Mouse (Mus musculus) liver, embryonic 11.5 days (tissue): Measurements from ENCODE around the gene Vps37c. TPM values are rescaled to one million over a fixed set of nuclear protein-coding genes. Genes with fewer than 3 reads are reported as not detected.

Experiments
- ATAC-seq: fragments of 200-750 bp; cut with Nextera tagmentation; replicated peaks from 2 replicates; pipeline ENCODE4 v1.8.0; 2017; ENCODE audit warnings: moderate number of reproducible peaks, mild to moderate bottlenecking, moderate TSS enrichment, moderate library complexity; ENCODE audit not compliant: low FRiP score
- DNase-seq: peaks from one replicate; pipeline ENCODE4 v3.0.0-alpha.2; 2017; ENCODE audit warnings: low spot score
- H3K27ac ChIP-seq: fragments of 300-500 bp; sonication (generic); 2 replicates; pipeline ENCODE4 v1.5.1; 2014; ENCODE audit warnings: mild to moderate bottlenecking, low read depth, low read length, control low read depth
- H3K27me3 ChIP-seq: fragments of 300-500 bp; sonication (generic); replicated peaks from 2 replicates; pipeline ENCODE4 v1.6.1; 2014; ENCODE audit warnings: low read length, mixed read lengths; ENCODE audit not compliant: control insufficient read depth, insufficient read depth
- H3K36me3 ChIP-seq: fragments of 300-500 bp; sonication (generic); 2 replicates; pipeline ENCODE4 v1.6.1; 2014; ENCODE audit warnings: mild to moderate bottlenecking, low read length, moderate library complexity, mixed read lengths; ENCODE audit not compliant: control insufficient read depth, insufficient read depth
- H3K4me1 ChIP-seq: fragments of 300-500 bp; sonication (generic); replicated peaks from 2 replicates; pipeline ENCODE4 v1.6.1; 2014; ENCODE audit warnings: low read length, mixed read lengths; ENCODE audit not compliant: control insufficient read depth, insufficient read depth
- H3K4me2 ChIP-seq: fragments of 300-500 bp; sonication (generic); 2 replicates; pipeline ENCODE4 v1.6.1; 2014; ENCODE audit warnings: mild to moderate bottlenecking, control low read depth, moderate library complexity
- H3K4me3 ChIP-seq: fragments of 300-500 bp; sonication (generic); 2 replicates; pipeline ENCODE4 v1.5.1; 2014; ENCODE audit warnings: low read depth, low read length, control low read depth
- H3K9ac ChIP-seq: fragments of 300-500 bp; sonication (generic); 2 replicates; pipeline ENCODE4 v1.6.1; 2014; ENCODE audit warnings: low read depth, low read length, control low read depth
- H3K9me3 ChIP-seq: fragments of 300-500 bp; sonication (generic); 2 replicates; pipeline ENCODE4 v1.6.1; 2016; ENCODE audit warnings: low read length, inconsistent platforms, mixed read lengths; ENCODE audit not compliant: control insufficient read depth
- WGBS: fragments of 180-500 bp; shearing (Covaris S2); extraction: QIAGEN DNeasy Blood & Tissue Kit; methylation state at CpG from one replicate; pipeline ENCODE4 v1.1.7; 2014; 5-methylcytosine and 5-hydroxymethylcytosine counted together
- polyA plus RNA-seq: library from polyadenylated mRNA; unstranded; fragments of >200 nt; fragmentation: Nextera tagmentation; extraction: Ambion mirVana; gene quantifications from 2 replicates; pipeline ENCODE4 v1.2.1, GENCODE M21; 2014

Gene Vps37c
- polyA plus RNA-seq, 1 experiment from 2014 or later = 23.2 TPM

GRCm38 (mm10) chr19:10691660-10692059 lies 3.1 kb downstream of the Vps37c start:
- WGBS = 56% methylated on average over 3 of the region's 3 CpGs
- H3K36me3 ChIP-seq = no peaks in the 10 kb centered on the region
- no peak for DNase-seq
- peaks cover 61% of the 10 kb centered on the region for H3K4me1 ChIP-seq
- peak; percentile 70 for ATAC-seq
- H3K27me3 ChIP-seq = no peaks in the 10 kb centered on the region
- H3K9me3 ChIP-seq = no peaks in the 10 kb centered on the region
- peak overlapping the region; percentile 56 for H3K9ac ChIP-seq
- peak overlapping the region; percentile 83 for H3K27ac ChIP-seq
- no peak overlapping the region for H3K4me3 ChIP-seq
- H3K4me2 ChIP-seq = peak overlapping the region; percentile 50

- H3K4me2 ChIP-seq = peak overlapping the region; percentile 50; the same call in 1 of the 2 replicates
- H3K4me3 ChIP-seq = no peak overlapping the region
- no peaks in the 10 kb centered on the region for H3K9me3 ChIP-seq
- peaks cover 67% of the 10 kb centered on the region for H3K4me1 ChIP-seq
- no peaks in the 10 kb centered on the region for H3K36me3 ChIP-seq
- peak overlapping the region; percentile 56 for H3K9ac ChIP-seq
- no peaks in the 10 kb centered on the region for H3K27me3 ChIP-seq
- peak overlapping the region; percentile 83 for H3K27ac ChIP-seq
- no peak for DNase-seq
- ATAC-seq = no peak
- 81% methylated on average over 4 of the region's 4 CpGs for WGBS
Observed at GRCm38 (mm10) chr19:10692361-10692760, 3.8 kb downstream of the Vps37c start.

GRCm38 (mm10) chr19:10693926-10694682 lies 5.6 kb downstream of the Vps37c start:
- Histone ChIP-seq H3K27ac (peak overlapping the region; percentile 61), H3K9me3 (no peaks in the 10 kb centered on the region), H3K36me3 (no peaks in the 10 kb centered on the region), H3K27me3 (no peaks in the 10 kb centered on the region), H3K4me1 (peaks cover 78% of the 10 kb centered on the region), H3K4me2 (no peak overlapping the region), H3K4me3 (no peak overlapping the region), H3K9ac (no peak overlapping the region)
- ATAC-seq (no peak), DNase-seq (no peak)
- WGBS = 79% methylated on average over 10 of the region's 10 CpGs

- H3K9ac ChIP-seq = no peak overlapping the region
- H3K27ac ChIP-seq = 0 out of 2 replicates have a peak overlapping the region, but pooled peaks have one; percentile 4
- no peaks in the 10 kb centered on the region for H3K27me3 ChIP-seq
- ATAC-seq (no peak), DNase-seq (no peak)
- H3K36me3 ChIP-seq = no peaks in the 10 kb centered on the region
- WGBS = 77% methylated on average over 7 of the region's 7 CpGs
- H3K4me1 ChIP-seq = peaks cover 79% of the 10 kb centered on the region
- peak overlapping the region; percentile 15; the same call in 1 of the 2 replicates for H3K4me2 ChIP-seq
- H3K4me3 ChIP-seq = no peak overlapping the region
- no peaks in the 10 kb centered on the region for H3K9me3 ChIP-seq
Observed at GRCm38 (mm10) chr19:10695801-10696200, 7.3 kb downstream of the Vps37c start.

- Histone ChIP-seq H3K9ac (0 out of 2 replicates have a peak overlapping the region, but pooled peaks have one; percentile 9), H3K36me3 (no peaks in the 10 kb centered on the region), H3K4me2 (peak overlapping the region; percentile 41), H3K4me3 (no peak overlapping the region), H3K27ac (peak overlapping the region; percentile 69), H3K27me3 (no peaks in the 10 kb centered on the region), H3K9me3 (no peaks in the 10 kb centered on the region), H3K4me1 (peaks cover 70% of the 10 kb centered on the region)
- no peak for ATAC-seq
- DNase-seq = no peak
- WGBS = 47% methylated on average over 9 of the region's 9 CpGs
Observed at GRCm38 (mm10) chr19:10698131-10698991, 9.8 kb downstream of the Vps37c start.

- ATAC-seq = peak; percentile 65
- Histone ChIP-seq H3K4me1 (peaks cover 64% of the 10 kb centered on the region), H3K4me2 (peak overlapping the region; percentile 45), H3K27me3 (no peaks in the 10 kb centered on the region), H3K9ac (no peak overlapping the region; the same call in 1 of the 2 replicates), H3K36me3 (no peaks in the 10 kb centered on the region), H3K9me3 (no peaks in the 10 kb centered on the region), H3K4me3 (no peak overlapping the region), H3K27ac (peak overlapping the region; percentile 64)
- WGBS = 36% methylated on average over 9 of the region's 9 CpGs
- no peak for DNase-seq
Observed at GRCm38 (mm10) chr19:10699851-10700250, 11.3 kb downstream of the Vps37c start.

- WGBS = 68% methylated on average over 6 of the region's 6 CpGs
- H3K4me1 ChIP-seq = peaks cover 53% of the 10 kb centered on the region
Observed at GRCm38 (mm10) chr19:10701013-10701726, 12.6 kb downstream of the Vps37c start.

GRCm38 (mm10) chr19:10702125-10702524 lies 13.6 kb downstream of the Vps37c start:
- Histone ChIP-seq H3K4me3 (no peak overlapping the region), H3K27me3 (no peaks in the 10 kb centered on the region), H3K4me2 (no peak overlapping the region), H3K9me3 (no peaks in the 10 kb centered on the region), H3K4me1 (peaks cover 49% of the 10 kb centered on the region), H3K9ac (no peak overlapping the region), H3K36me3 (no peaks in the 10 kb centered on the region; the same call in 1 of the 2 replicates), H3K27ac (no peak overlapping the region)
- DNase-seq (no peak), ATAC-seq (no peak)
- WGBS = 69% methylated on average over 8 of the region's 8 CpGs

More at GRCm38 (mm10) chr19:10701013-10701726, 12.6 kb downstream of the Vps37c start:
- no peaks in the 10 kb centered on the region; the same call in 1 of the 2 replicates for H3K36me3 ChIP-seq
- no peak overlapping the region for H3K4me3 ChIP-seq
- no peaks in the 10 kb centered on the region for H3K27me3 ChIP-seq
- H3K27ac ChIP-seq = no peak overlapping the region
- no peak overlapping the region for H3K4me2 ChIP-seq
- no peaks in the 10 kb centered on the region for H3K9me3 ChIP-seq
- ATAC-seq (no peak), DNase-seq (no peak)
- no peak overlapping the region for H3K9ac ChIP-seq
